Mouse (Mus musculus): ENCODE data around the gene Kdm6b.

Kdm6b gene

DNA sequence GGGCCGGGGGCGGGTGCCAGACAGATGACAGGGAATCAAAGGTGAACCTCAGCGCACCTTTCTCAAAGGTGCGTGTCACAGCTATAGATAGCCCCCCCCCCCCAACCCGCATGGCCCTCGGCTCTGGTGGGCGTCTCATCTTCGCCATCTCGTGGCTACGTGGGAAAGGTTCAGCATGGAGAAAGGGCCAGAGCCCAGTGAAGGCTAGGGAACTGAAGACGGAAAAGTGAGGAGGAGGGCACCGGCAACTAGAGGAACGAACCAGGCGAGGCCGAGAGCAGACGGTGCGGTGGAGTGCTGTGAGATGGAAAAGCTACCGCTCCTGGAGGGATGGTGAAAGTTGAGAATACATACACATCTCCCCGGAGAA lies 6.0 kb upstream of the Kdm6b start:
- in situ Hi-C loops (cut with MboI): no loop called here

DNA sequence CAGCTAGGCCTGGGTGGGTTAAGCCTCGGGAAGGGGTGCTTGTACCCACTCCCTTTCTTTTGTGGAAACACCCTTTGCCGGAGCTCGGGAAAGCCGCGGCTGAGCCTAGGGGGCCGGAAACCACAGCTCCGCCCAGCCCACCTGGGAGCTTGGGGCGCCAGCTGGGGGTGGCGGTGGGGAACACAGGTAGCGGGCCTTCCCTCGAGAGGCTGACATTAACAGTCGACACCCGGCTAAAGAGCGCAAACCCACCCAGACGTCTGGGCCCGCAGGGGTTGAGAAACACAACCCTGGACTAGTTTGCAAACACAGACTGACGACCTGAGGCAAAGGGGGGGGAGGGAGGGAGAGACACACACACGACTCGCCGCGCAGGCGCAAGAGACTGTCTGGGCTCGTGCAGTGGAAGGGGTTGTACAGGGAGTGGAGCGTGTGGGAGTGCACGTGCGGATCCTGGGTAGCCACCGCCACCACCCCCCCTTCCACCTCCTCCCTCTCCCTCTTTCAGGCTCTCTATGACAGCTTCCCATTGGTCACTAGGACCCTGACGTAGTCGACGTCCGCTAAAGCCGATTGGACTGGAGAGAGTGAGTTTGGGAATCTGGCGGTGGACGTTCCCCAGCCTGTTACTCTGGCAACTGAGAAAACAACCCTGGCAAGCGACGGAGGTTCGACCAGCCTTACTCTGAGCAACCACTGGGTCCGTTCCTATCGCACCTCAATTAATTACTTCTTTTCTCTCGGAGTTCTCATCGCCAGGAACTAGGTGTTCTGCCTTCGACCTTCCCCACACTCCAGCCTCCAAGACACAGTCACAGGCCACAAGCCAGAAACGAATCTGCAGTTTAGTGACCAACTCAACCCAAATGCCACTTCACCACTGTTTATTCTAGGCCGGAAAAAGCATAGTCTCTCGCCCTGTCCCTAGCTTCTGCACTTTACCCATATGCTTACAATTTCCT lies 5.3 kb upstream of the Kdm6b start:
- in situ Hi-C loops (cut with MboI): no loop called here

DNA sequence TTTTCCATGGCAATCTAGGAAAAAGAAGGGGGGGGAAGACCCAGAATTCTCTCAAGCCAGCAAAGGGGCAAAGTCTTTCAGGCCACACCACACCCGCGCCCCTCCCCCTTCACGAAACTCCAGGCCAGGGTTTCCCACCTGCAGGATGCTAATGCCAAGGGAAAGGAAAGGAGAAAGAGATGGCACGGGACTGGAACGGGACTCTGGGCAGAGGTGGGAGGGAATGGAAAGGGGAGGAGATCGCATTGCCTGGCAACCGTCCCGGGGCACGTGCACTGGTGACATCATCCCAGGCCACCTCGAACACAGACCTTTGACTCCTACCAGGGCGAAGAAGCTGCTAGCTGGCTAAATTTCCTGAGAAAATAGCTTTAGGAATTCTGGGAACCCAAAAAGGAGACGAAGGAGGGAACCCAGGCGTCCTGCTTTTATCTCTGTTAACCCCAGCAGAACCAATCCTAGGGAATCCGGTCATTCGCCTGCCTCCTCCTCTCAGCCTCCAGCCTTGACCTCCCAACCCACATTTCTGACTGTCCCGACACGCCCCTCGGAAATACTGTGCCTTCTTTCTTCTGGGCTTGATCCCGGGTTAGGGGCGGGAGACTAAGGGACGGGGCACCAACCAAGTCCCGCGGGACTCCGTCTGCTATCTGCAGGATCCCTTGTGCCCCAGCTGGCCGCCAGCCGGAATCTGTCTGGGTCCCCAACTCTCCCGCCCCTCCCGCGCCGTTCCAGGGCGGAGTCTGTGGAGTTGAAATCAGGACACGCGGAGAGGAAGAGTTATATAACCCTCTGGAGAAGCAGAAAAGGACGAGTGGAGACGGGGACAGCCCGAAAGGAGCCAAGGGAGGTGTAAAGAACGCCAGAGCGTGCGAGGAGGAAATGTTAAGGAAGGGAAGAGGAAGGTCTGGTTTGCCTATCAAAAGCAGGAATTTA lies 4.2 kb upstream of the Kdm6b start:
- in situ Hi-C loops (cut with MboI): no loop called here

DNA sequence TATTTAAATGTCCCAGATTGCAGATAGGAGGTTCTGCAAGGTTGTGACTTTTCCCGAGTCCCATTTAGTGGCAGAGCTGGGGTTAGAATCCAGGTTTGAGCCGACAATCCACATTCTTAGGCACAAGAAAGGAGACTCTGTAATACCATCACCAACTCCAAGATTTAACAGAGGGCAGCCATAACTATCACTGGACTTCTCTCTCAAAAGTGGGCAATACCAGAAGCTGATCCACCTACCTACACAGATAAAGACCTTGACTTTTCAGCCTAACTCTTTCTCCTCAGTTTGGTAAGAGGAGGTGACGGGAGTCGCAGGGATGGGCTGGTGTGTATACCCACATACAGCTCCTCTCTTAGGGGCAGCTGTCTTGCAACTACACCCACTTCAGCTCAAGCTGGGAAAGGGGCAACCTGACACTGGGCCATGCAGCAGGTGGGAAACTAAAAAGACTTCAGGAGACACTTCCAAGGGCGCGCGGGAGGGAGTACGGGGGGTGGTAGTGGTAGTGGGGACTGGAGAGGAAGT lies 3.5 kb upstream of the Kdm6b start:
- in situ Hi-C loops (cut with MboI): no loop called here

DNA sequence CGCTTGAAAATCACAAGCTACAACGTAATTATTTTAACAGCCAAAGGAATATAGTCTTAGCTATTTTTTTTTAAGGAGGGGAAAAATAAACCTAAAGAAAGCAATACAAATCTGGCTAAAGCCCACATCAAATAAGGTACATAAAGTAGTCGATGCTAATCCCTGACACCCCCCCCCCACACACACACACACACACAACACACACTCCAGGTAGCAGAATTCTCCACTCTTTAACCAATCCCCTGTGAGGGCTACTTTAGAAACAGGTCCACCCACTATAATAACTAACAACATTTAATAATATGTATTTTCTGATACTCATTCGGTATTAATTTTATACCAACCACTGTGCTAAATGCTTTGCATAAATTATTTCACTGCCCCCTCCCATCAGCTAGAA lies 3.0 kb upstream of the Kdm6b start:
- in situ Hi-C loops (cut with MboI): no loop called here

DNA sequence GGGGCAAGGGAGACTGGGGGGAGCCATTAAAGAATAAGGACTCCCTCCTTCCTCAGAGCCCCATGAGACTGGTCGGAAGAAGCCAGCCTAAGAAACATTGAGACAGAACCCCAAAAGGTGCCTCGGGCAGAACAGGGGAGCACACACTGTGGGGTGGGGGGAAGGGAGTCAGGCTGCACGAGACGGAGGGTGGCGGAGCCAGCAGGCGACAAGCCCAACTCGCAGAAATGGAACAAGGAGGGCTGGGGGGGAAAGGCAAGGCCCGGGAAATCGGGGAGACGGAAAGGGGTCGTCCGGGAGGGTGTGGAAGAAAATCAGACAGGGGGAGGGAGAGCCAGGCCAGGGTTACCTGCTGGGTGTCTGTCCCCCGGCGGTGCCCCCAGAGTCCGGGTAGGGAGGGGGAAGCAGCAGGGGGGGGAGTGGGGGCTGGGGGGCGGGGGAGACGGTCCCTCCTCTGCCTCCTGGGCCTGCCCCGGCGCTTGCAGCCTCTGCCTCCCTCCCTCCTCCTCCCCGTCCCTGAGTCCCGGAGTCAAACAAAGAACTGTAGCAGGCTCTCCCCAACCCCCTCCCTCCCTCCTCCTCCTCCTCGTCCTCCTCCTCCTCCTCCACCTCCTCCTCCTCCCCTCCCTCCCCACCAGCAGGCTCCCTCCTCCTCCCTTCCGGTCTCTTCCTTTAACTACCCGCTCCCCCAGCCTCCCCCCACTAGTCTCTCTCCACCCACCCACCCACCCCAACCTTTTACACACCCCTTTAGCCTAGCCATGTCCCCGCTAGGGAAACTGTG lies 2.4 kb upstream of the Kdm6b start:
- in situ Hi-C loops (cut with MboI): no loop called here

DNA sequence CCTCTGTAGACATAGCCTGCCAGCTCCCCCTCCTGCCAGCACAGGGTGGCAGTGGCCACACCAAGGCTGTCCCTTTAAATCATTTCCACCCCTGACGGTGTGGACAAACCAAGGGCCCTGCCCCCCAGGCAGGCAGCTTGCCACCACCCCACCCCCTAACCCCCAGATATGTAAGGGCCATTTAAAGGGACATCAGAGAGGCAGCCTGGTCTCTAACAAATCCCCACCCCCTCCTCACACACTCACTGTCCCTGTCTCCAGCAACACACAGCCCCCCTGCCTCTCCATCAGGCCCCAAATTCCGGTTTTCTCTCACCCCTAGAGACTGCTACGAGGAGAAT lies 1.8 kb upstream of the Kdm6b start:
- in situ Hi-C loops (cut with MboI): no loop called here

DNA sequence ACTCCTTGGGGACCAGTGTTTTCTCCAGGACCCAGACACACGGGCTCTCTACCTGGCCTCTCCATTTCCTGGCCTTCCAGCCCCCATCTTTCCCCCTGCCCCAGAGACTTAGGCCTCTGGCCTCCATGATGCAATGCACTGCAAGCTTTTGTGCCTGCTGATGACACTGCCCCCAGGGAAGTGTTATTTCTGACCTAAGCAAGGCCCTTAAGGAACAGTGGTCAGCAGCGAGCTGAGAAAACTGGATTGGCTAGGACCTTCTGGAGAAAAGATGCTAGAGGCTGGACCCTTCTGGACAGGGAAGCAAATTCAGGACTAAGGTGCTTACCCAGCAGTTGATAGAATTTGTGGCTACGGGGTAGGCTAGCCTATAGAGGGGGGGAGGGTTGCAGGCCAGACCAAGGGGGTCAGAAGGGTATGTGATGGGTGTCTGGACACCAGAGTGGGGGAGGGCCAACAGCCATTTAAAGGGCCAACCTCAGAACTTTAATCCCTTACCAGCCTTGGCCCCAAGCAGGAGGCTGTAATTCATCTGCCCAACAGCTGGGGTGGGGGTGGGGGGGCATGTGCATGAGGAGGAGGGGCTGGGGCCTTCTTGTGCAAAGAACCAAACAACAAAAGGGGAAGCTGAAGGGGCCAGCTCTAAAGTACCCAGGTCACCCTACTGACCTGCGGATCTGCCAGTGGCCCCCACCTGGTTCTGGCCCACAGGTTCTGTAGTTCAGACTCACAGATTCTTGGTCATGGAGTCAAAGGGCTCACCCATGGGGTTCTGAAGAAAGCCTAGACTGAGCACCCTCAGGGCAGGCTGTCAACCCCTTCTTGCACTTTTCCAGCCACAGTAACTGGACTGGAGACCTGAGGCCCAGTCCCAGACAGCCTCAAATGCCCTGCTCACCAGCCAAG lies 1.2 kb upstream of the Kdm6b start:
- in situ Hi-C loops (cut with MboI): no loop called here

DNA sequence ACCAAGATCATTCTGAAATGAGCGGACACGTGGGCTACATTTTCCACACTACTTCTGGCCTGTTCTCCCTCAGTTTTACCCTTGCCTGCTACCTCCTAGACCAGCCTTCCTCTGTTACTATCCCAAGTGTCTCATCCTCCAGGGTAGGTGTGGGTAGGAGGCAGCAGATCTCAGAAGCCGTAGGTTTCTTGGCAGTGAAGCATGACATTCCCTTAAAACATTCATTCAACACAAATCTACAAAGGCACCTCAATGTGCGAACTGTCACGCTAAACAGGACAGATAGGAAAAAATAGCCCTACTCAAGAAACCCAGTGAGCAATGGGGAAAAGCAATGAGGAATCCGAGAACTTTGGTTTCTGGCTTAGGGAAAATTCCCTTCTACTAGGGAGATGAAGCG lies 927 bp downstream of the Kdm6b start:
- in situ Hi-C loops (cut with MboI): no loop called here

DNA sequence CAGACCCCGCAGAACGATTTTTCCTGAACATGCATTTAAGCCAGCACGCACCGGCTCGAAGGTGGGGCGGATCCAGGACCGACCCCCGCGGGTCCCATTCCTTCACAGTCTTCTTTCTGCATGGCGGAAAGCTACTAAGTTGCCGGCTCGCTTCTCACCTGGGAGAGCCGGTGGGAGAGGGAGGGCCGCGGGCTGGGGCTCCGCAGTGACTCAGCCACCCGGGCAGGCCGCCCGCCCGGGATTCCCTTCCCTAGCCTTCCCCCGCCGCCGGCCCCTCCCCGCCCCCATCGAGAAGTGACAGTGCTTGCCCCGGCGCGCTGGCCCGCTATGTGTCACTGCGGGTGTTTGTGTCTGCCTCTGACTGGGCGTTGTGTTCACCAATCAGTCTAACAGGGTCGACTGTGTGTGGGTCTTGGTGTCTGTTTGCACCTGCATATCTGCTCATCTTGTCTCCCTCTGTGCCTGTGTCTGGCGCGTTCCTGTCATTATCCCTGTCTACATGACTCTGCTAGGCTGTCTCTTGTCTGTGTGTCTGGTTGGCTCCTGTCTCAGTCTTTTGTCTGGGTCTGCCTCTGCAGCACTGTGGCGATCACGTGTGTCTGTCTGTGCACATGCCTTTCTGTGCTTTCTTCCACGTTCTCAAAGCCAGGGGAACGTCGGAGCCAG lies 1.8 kb downstream of the Kdm6b start:
- in situ Hi-C loops (cut with MboI): no loop called here

DNA sequence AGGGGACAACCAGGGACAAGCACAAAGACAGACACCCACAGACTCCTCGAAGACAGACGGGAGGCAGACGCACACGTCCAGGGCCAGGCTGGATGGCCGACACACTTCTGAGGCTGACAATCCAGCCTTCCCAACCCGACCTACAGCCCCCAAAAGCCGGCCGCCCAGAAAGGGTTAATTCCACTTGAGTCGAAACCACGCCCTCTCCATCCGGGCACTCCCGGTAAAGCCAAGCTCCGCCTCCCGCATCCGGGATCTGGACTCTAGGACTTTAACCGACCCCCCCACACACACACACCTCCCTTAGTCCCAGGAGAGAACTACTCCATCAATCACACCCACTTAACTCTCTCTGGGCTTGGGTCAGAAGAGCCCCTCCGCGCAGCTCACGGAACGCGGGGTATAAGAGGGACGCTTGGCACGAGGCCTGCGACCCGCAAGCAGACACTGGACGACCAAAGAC lies 2.4 kb downstream of the Kdm6b start:
- in situ Hi-C loops (cut with MboI): no loop called here

DNA sequence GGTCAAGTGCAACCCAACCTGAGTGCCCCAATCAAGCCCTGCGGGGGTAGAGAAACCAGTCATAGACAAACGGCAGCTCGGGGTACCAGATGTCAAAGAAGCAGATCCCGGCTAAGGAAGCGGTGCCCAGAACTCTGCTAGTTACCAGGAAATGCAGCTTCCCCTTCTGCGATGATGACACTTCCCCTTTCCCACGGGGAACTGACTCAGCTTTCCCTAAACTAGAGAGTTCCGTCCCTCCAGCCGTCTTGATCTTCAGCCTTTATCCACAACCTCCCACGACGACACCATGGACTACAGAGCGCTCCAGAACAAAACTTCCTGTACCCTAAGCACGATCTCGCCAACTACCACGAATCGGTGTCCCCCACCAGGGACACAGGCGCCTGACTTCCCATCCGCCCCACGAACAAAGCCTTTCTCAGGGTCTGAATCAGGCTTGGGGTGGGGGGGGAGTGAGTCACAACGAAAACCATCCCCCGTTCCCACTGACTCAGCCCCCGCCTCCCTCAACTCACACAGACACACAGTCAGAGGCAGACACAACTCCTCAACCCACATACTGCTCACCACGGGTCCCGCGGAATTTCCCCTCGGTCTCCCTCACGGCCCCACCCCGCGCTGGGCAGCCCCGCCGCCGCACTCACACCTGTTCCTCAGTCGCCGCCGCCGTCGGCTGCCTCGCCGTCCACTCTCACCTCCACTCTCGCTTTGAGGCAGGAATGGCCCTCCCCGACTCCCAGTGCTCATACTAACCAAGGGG lies 3.0 kb downstream of the Kdm6b start:
- in situ Hi-C loops (cut with MboI): no loop called here

DNA sequence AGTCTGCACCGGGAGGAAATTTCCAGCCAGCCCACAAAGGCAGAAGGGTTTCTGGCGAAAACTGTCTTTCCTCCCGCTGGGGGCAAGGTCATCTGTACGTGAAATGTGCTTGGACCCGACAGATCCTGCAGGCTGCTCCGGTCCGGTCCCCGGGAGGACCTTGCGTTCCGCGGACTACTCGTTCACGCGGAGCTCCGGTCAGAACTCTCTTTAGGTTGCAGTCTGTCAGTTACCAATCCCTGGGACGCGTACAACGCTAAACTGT lies 3.5 kb downstream of the Kdm6b start:
- in situ Hi-C loops (cut with MboI): no loop called here

DNA sequence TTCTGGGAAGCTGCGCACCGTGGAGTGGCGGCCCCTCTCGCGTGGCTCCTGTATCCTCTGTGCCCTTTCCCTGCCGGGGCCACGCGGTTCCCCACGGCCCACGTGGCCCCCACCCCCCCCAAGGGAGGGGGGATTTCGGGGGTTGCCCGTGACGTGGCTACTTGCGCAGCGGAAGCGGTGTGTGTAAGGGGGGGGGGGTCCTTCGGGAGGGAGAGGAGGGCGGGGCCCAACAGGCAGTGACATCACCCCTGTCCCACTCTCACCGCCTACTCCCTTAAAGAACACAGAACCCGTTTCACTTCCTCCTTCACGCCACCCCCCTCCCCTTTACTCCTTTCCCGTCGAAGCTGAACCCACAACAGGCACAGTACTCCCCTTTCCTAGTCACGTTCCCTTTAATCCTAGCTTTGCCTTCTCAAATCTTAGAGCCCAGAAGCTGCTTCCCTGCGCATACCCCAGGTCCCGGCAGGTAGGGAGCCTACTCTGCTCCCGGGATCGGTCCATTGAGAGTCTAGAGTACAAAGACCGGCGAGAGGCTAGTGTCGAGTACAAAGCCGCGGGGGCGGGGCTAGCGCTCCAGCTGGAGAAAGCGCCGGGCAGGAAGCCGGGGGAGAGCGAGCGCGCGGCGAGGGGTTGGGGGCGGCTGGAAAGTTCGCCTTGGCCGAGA lies 4.0 kb downstream of the Kdm6b start:
- in situ Hi-C loops (cut with MboI): no loop called here

DNA sequence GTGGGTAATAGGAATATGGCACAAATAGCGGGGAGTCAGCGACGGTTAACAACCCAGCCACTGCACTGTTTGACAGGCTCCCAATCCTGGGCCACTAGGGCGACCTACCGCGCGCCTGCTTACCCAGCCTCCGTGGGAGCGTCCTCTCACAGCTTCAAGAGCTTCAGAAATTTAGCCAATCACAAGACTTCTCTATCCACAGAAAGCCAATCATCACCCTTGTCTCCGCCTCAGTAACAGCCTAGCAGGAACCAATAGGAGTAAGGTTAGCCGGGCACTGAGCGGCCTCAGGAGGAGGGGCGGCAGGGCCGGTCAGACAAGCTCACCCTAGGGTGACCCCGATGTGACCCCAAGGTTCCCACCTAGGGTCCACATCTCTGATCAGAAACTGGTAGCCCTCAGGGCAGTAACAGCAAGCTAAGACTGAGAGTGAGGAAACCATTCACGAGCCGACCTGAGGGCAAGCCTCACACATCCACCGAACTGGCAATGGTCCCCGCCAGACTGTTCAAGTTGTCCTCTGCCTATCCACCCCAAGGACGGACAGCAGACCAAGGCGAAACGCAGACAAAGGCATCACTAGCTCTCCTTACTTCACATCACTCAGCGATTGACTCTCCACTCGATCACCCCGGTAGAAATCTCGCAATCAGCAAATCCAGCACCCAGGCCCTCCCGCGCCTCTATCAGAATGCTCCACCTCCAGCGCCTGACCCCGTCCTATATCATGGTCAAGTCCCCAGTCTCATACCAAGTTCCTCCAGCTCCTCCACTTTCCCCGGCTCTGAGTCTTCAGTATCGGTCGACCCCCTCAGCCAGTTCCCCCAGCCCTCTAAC lies 4.7 kb downstream of the Kdm6b start:
- in situ Hi-C loops (cut with MboI): no loop called here

DNA sequence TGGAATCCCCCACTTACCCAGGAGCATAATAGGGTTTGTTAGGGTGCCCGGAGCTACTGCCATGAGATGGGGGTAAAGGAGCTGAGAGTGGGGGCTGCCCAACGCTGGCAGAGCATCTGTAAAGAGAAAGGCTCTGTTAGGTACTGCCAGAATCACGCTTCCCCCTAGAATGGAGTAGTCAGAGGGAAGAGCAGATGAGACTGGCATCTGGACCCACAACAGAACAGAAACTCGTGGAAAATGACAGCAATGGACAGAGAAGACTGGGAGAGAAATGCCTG lies 5.8 kb downstream of the Kdm6b start:
- in situ Hi-C loops (cut with MboI): no loop called here

DNA sequence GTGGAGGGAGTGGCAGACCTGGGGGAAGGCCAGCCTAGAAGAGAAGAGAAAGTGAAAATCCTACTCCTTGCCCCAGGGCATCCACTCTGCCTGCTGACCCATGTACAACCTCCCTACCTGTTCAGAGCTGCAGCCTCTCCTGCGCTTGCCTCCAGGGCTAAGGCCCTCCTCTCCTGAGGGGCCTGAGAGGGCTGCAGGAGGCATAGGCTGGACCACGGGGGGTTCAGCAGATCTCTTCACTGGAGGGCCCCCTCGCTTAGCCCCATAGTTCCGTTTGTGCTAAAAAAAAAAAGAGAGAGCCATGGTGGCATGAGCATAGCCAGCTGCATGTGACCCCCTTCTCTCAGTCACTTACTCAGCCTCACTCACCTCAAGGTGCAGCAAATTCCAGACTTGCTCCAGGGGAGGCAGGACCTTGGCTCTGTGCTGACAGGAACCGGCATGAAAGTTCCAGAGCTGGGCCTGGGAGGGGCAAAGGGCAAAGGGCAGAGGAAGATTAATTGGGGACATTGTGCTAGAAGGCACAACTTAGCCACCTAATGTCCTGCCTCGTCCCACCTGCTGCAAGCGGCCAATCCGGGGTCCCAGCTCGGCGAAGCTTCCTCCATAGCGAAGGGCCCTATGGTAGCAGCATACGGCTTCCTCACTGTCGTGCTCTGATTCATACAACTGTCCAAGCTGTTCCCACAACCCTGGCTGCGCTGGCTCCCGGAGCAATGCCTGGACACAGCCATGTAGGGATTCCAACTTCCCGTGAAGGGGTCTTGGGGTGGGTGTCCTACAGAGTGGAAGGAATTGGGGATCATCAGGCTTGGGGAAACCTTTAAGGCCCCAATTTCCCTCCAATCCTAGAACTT lies 6.4 kb downstream of the Kdm6b start:
- in situ Hi-C loops (cut with MboI): no loop called here

DNA sequence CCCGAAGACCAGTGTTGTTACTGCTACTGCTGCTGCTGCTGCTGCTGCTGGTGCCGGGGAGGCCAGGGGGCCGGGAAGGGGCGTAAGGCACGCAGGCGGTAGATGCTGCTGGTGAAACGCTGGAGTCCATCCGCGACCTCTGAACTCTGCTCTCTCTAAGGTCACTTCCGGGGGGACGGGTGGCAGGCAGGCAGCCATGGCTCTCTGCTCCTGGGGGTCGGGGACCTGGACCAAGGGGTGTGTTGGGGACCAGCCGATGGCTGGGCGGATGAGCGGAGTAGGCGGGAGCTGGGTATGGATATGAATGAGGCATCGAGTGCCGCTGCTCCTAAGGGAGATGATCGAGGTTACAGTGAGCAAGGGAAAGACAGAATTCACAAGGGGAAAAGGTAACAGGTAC lies 7.2 kb downstream of the Kdm6b start:
- in situ Hi-C loops (cut with MboI): no loop called here

Data from mature B cell (primary cell).